Mouse (Mus musculus) lung, adult 2 months (tissue): Measurements from ENCODE around the gene Tcf3.

Experiments
- CTCF ChIP-seq: fragments of 200-500 bp; IDR thresholded peaks from 2 replicates; pipeline ENCODE4 v1.5.1; 2011; ENCODE audit warnings: mild to moderate bottlenecking, low read length, control low read depth; ENCODE audit not compliant: insufficient read depth
- POLR2A ChIP-seq: fragments of 200-500 bp; IDR thresholded peaks from 2 replicates; pipeline ENCODE4 v1.6.1; 2011; ENCODE audit warnings: low read depth, mild to moderate bottlenecking, control low read depth, low read length, borderline replicate concordance; ENCODE audit errors: extremely low read depth

- no peak for TF ChIP-seq CTCF
- TF ChIP-seq POLR2A = no peak
Measured at GRCm38 (mm10) chr10:80441598-80441997, 8.2 kb upstream of the Tcf3 start.
